Mouse (Mus musculus) gastrocnemius, adult 8-10 months (tissue): ENCODE measurements at regions not wholly inside any gene's neighbourhood (a gene's known extent, or its start where the extent isn't known, plus 50 kb on each side); places are given as distances from the start of the nearest gene placed in this dataset.

Source experiments
- DNase-seq, 2 experiments: peaks; one replicate each; pipeline ENCODE4 v3.0.0; 2022; ENCODE audit warnings: low spot score in 2 of 2

- no peak for DNase-seq
Measured at GRCm38 (mm10) chr6:52478624-52479023, 161.6 kb downstream of the Hibadh start.

GRCm38 (mm10) chr6:52479200-52479599 is 161.0 kb downstream of the Hibadh start:
- DNase-seq, result no peak

DNA sequence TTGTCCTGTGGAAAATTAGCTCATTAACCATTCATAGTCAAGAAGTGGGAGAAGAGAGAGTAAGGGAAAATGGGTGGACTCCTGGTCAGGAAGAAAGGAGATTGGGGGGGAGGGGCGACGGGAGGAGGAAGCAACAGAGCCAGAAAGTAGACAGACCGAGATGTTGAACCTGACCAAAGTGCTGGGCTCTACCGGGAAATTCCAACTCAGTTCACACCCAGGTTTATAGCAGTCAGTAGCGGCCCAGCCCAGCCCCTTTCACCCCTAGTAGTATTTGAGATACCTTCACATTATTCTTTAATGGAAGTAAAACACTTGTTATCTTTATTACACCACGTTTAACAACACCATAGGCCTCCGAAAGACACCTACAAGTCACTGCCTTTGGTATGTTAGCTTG is 158.2 kb downstream of the Hibadh start:
- DNase-seq, result no peak

- no peak for DNase-seq
Measured at GRCm38 (mm10) chr6:52486146-52486545, 154.0 kb downstream of the Hibadh start.

DNA sequence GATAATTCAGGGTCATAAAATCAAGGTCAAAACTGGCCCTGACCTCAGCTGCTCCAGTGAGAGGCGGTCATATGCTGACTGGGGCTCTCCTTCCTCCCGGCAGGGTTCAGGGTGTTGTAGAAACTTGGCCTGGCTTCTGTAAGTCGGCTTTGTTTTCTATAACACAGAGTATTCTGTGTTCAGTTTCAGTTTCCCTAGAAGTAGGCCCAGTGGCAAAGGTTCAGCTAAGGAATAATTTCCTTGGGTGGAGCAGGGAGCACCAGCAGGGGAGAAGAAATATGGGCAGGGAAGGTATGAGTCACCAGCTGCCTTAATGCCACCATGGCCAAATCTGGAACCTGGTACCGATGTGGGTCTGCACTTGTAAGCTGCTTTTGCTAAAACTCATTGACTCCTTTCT is 153.5 kb downstream of the Hibadh start:
- no peak for DNase-seq

- no peak for DNase-seq
Measured at GRCm38 (mm10) chr6:52487861-52488260, 152.3 kb downstream of the Hibadh start.

GRCm38 (mm10) chr6:52490264-52490775 is 149.9 kb downstream of the Hibadh start:
- no peak for DNase-seq

DNA sequence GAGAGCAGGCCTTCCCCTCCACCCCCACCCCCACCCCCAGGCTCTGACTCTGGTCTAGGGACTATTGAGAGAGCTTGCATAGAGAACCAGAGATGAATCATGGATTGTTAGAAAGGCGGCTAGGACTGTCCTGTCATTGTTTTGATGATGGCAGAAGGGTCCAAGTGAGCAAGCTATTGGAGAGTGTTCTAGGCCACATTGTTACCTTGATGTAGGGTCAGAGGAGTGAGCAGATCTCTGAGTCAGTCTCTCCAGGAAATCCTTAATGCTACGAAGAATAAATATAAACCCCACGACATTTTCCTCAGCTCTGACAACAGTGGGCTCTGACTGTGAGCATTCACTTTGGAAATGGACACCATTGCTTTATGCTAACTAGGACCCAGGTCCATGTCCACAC is 144.9 kb downstream of the Hibadh start:
- DNase-seq, result no peak

DNA sequence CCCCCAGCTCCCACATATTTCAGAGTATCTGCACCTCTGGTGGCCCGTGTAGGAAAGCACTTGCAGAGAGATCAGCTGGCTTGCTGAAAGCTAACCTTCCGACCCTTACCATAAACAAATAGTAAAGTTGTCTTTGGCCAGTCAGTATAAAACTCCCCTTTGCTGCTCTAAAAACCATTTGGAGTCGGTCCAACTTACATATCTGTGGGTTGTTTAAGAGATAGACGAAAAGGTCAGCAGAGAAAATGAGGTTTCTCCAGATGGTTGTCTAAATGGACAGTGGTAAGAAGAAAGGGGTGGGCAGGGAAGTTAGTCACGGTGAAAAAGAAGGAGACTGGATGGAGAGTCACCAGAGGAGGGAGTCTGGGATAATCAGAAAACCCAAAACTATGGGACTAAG is 144.3 kb downstream of the Hibadh start:
- DNase-seq, result no peak
